ENCODE assay signal across 16 mouse cellular contexts in genomic region chr17:35026206-35026605, GRCm38 (mm10). TPM values are rescaled to one million over a fixed set of nuclear protein-coding genes. Genes with fewer than 3 reads are reported as not detected.
A peak's percentile ranks its signal among the peaks of the same experiment; 100 is the strongest.
DNase-seq lines count a peak whose midpoint lies in the region; ATAC-seq and TF ChIP-seq lines count a peak whose summit lies in the region.
"Had no signal": no experiment of that assay in that cellular context is flagged by ENCODE, and none has a peak within 500 bp of the region (broad histone marks: within the 10 kb centered on the region; RNA-seq: fewer than 3 reads in every experiment).

No protein-coding gene starts in this region.

- WGBS in heart, embryonic 13.5 days = 83% methylated on average over 5 of the region's 5 CpGs
- WGBS in midbrain, embryonic 13.5 days = 72% methylated on average over 5 of the region's 5 CpGs
- WGBS in midbrain, embryonic 14.5 days = 87% methylated on average over 5 of the region's 5 CpGs
- WGBS in forebrain, embryonic 11.5 days = 84% methylated on average over 5 of the region's 5 CpGs
- WGBS in limb, embryonic 14.5 days = 76% methylated on average over 5 of the region's 5 CpGs

- no peaks in the 10 kb centered on the region for H3K9me3 ChIP-seq in heart, embryonic 13.5 days
- H3K9me3 ChIP-seq in midbrain, embryonic 13.5 days = no peaks in the 10 kb centered on the region
- no peaks in the 10 kb centered on the region for H3K9me3 ChIP-seq in midbrain, embryonic 14.5 days (ENCODE audit: control insufficient read depth, low read length)
- no peaks in the 10 kb centered on the region for H3K9me3 ChIP-seq in forebrain, embryonic 11.5 days (ENCODE audit: control insufficient read depth, low read length)
- no peaks in the 10 kb centered on the region for H3K9me3 ChIP-seq in limb, embryonic 14.5 days (ENCODE audit: control insufficient read depth, low read length)
- H3K9me3 ChIP-seq: neural tube, embryonic 13.5 days had no signal

- DNase-seq in heart, postnatal 10 days = no peak
- DNase-seq in midbrain, embryonic 14.5 days = no peak
- DNase-seq in forebrain, embryonic 11.5 days (ENCODE audit: low spot score) = peak; percentile 51
- DNase-seq in limb, embryonic 14.5 days (ENCODE audit: low spot score) = no peak
- DNase-seq in MN1 (ENCODE audit: low spot score) = no peak
- no peak for DNase-seq in thymus, postnatal 25 days
- DNase-seq: cerebellum, adult 8-10 months; heart, adult 18-20 months; heart, postnatal 4 days; thymus, postnatal 14 days had no signal

- peaks cover 73% of the 10 kb centered on the region for H3K4me1 ChIP-seq in heart, embryonic 13.5 days
- H3K4me1 ChIP-seq in midbrain, embryonic 13.5 days (replicated peaks) = peaks cover 39% of the 10 kb centered on the region
- H3K4me1 ChIP-seq in midbrain, embryonic 14.5 days (ENCODE audit: control insufficient read depth, insufficient read depth, low read length) = peaks cover 11% of the 10 kb centered on the region
- H3K4me1 ChIP-seq in forebrain, embryonic 11.5 days (replicated peaks; ENCODE audit: control insufficient read depth, insufficient read depth, low read length) = peaks cover 19% of the 10 kb centered on the region
- H3K4me1 ChIP-seq in limb, embryonic 14.5 days (ENCODE audit: control insufficient read depth, insufficient read depth, low read length) = peaks cover 18% of the 10 kb centered on the region

- H3K27me3 ChIP-seq in heart, embryonic 13.5 days (replicated peaks) = 0 out of 2 replicates have a peak, but pooled peaks cover 4% of the 10 kb centered on the region
- no peaks in the 10 kb centered on the region for H3K27me3 ChIP-seq in midbrain, embryonic 13.5 days
- H3K27me3 ChIP-seq in midbrain, embryonic 14.5 days (ENCODE audit: control insufficient read depth, insufficient read depth, low read length) = no peaks in the 10 kb centered on the region
- no peaks in the 10 kb centered on the region for H3K27me3 ChIP-seq in forebrain, embryonic 11.5 days (ENCODE audit: control insufficient read depth, insufficient read depth, low read length)
- no peaks in the 10 kb centered on the region for H3K27me3 ChIP-seq in limb, embryonic 14.5 days (ENCODE audit: control insufficient read depth, insufficient read depth, low read length)
- H3K27me3 ChIP-seq: neural tube, embryonic 13.5 days had no signal

- intact Hi-C loops in heart, postnatal 10 days (cut with DNase I) = no loop called here

- H3K4me3 ChIP-seq in heart, embryonic 13.5 days = no peak overlapping the region
- no peak overlapping the region for H3K4me3 ChIP-seq in midbrain, embryonic 13.5 days (replicated peaks)
- H3K4me3 ChIP-seq in midbrain, embryonic 14.5 days (replicated peaks; ENCODE audit: low read depth, low read length) = no peak overlapping the region
- H3K4me3 ChIP-seq in forebrain, embryonic 11.5 days (ENCODE audit: low read depth, low read length) = no peak overlapping the region
- H3K4me3 ChIP-seq in limb, embryonic 14.5 days (replicated peaks; ENCODE audit: low read length) = no peak overlapping the region
- H3K4me3 ChIP-seq: neural tube, embryonic 13.5 days had no signal

- H3K9ac ChIP-seq in heart, embryonic 13.5 days = peak overlapping the region; percentile 6; the same call in 1 of the 2 replicates
- H3K9ac ChIP-seq in midbrain, embryonic 13.5 days (replicated peaks) = no peak overlapping the region; the same call in 1 of the 2 replicates
- H3K9ac ChIP-seq in midbrain, embryonic 14.5 days (replicated peaks; ENCODE audit: low read length) = no peak overlapping the region
- no peak overlapping the region for H3K9ac ChIP-seq in forebrain, embryonic 11.5 days (ENCODE audit: low read length)
- H3K9ac ChIP-seq in limb, embryonic 14.5 days (ENCODE audit: low read depth, low read length, severe bottlenecking) = no peak overlapping the region; the same call in 1 of the 2 replicates
- H3K9ac ChIP-seq: neural tube, embryonic 13.5 days had no signal

- no peak for ATAC-seq in heart, embryonic 13.5 days (ENCODE audit: extremely low read depth, insufficient number of reproducible peaks, low FRiP score, low TSS enrichment)
- ATAC-seq in midbrain, embryonic 13.5 days = no peak
- ATAC-seq in midbrain, embryonic 14.5 days (ENCODE audit: low FRiP score, low TSS enrichment) = no peak
- no peak for ATAC-seq in forebrain, embryonic 11.5 days (replicated peaks; ENCODE audit: low FRiP score)
- ATAC-seq in limb, embryonic 14.5 days (ENCODE audit: low FRiP score, low read depth) = no peak
- ATAC-seq: lung, postnatal 0 days had no signal

- H3K36me3 ChIP-seq in heart, embryonic 13.5 days = no peaks in the 10 kb centered on the region
- no peaks in the 10 kb centered on the region for H3K36me3 ChIP-seq in midbrain, embryonic 13.5 days
- H3K36me3 ChIP-seq in midbrain, embryonic 14.5 days (ENCODE audit: control insufficient read depth, insufficient read depth, low read length) = no peaks in the 10 kb centered on the region
- H3K36me3 ChIP-seq in forebrain, embryonic 11.5 days (ENCODE audit: control insufficient read depth, insufficient read depth, low read length) = no peaks in the 10 kb centered on the region; the same call in 1 of the 2 replicates
- H3K36me3 ChIP-seq in limb, embryonic 14.5 days (ENCODE audit: control insufficient read depth, insufficient read depth, low read length) = no peaks in the 10 kb centered on the region
- H3K36me3 ChIP-seq: neural tube, embryonic 13.5 days had no signal

- no peak overlapping the region for H3K4me2 ChIP-seq in heart, embryonic 13.5 days
- no peak overlapping the region for H3K4me2 ChIP-seq in midbrain, embryonic 13.5 days (replicated peaks)
- H3K4me2 ChIP-seq in midbrain, embryonic 14.5 days (ENCODE audit: low read length) = no peak overlapping the region
- H3K4me2 ChIP-seq in forebrain, embryonic 11.5 days (ENCODE audit: low read depth, low read length, severe bottlenecking) = no peak overlapping the region
- 0 out of 2 replicates have a peak overlapping the region, but pooled peaks have one; percentile 3 for H3K4me2 ChIP-seq in limb, embryonic 14.5 days (replicated peaks; ENCODE audit: low read depth, low read length, severe bottlenecking)
- H3K4me2 ChIP-seq: midbrain, embryonic 11.5 days; neural tube, embryonic 13.5 days had no signal

- TF ChIP-seq POLR2A in limb, embryonic 14.5 days (IDR thresholded peaks at IDR 0.05; ENCODE audit: borderline replicate concordance, extremely low read depth, insufficient read depth, insufficient read length) = no peak

- H3K27ac ChIP-seq in heart, embryonic 13.5 days (replicated peaks) = no peak overlapping the region
- 0 out of 2 replicates have a peak overlapping the region, but pooled peaks have one; percentile 73 for H3K27ac ChIP-seq in midbrain, embryonic 13.5 days
- no peak overlapping the region for H3K27ac ChIP-seq in midbrain, embryonic 14.5 days (replicated peaks; ENCODE audit: low read depth, low read length)
- H3K27ac ChIP-seq in forebrain, embryonic 11.5 days (ENCODE audit: low read depth, low read length) = no peak overlapping the region
- H3K27ac ChIP-seq in limb, embryonic 14.5 days (replicated peaks; ENCODE audit: low read depth, low read length) = no peak overlapping the region
- H3K27ac ChIP-seq: kidney, postnatal 0 days had no signal

RNA-seq across cellular contexts. Expression of gene Sapcd1, which starts 1.6 kb away (rescaled TPM):
- 3.2 and 4.2 TPM in 2 replicates for polyA plus RNA-seq in heart, embryonic 13.5 days (2015; fragmentation: Nextera tagmentation; extraction: Ambion mirVana)
- under 1 TPM in 1 of 2 experiments, not detected in 1; 0.38 TPM for total RNA-seq in heart, postnatal 10 days (2021)
- 3.8 and 4.3 TPM in 2 replicates for polyA plus RNA-seq in midbrain, embryonic 13.5 days (2015; fragmentation: Nextera tagmentation; extraction: Ambion mirVana)
- 2.0 and 2.2 TPM in 2 replicates for polyA plus RNA-seq in midbrain, embryonic 14.5 days (2014; fragmentation: Nextera tagmentation; extraction: Ambion mirVana)
- polyA plus RNA-seq in forebrain, embryonic 11.5 days (2014; fragmentation: Nextera tagmentation; extraction: Ambion mirVana) = 4.0 and 4.1 TPM in 2 replicates
- polyA plus RNA-seq in limb, embryonic 14.5 days (2012; rRNA removed) = 12.0 and 15.2 TPM in 2 replicates
- polyA plus RNA-seq in limb, embryonic 14.5 days (2014; fragmentation: Nextera tagmentation; extraction: Ambion mirVana) = 12.5 and 13.7 TPM in 2 replicates
- total RNA-seq: heart, adult 18-20 months had no signal

RNA-seq across cellular contexts. Expression of gene Vwa7, which starts 9.8 kb away (rescaled TPM):
- polyA plus RNA-seq in heart, embryonic 13.5 days (2015; fragmentation: Nextera tagmentation; extraction: Ambion mirVana) = 0.45 and 0.52 TPM in 2 replicates
- total RNA-seq in heart, postnatal 10 days (2021) = 1 to 10 TPM; 3.3 to 3.8 TPM
- 0.13 and 0.20 TPM in 2 replicates for polyA plus RNA-seq in midbrain, embryonic 13.5 days (2015; fragmentation: Nextera tagmentation; extraction: Ambion mirVana)
- 0.12 and 0.16 TPM in 2 replicates for polyA plus RNA-seq in midbrain, embryonic 14.5 days (2014; fragmentation: Nextera tagmentation; extraction: Ambion mirVana)
- 0.15 and 0.27 TPM in 2 replicates for polyA plus RNA-seq in forebrain, embryonic 11.5 days (2014; fragmentation: Nextera tagmentation; extraction: Ambion mirVana)
- polyA plus RNA-seq in limb, embryonic 14.5 days (2012; rRNA removed) = 0.64 and 0.85 TPM in 2 replicates
- polyA plus RNA-seq in limb, embryonic 14.5 days (2014; fragmentation: Nextera tagmentation; extraction: Ambion mirVana) = 0.11 and 0.15 TPM in 2 replicates

RNA-seq across cellular contexts. Expression of gene Msh5, which starts 20.3 kb away (rescaled TPM):
- polyA plus RNA-seq in heart, embryonic 13.5 days (2015; fragmentation: Nextera tagmentation; extraction: Ambion mirVana) = 4.0 and 4.1 TPM in 2 replicates
- total RNA-seq in heart, postnatal 10 days (2021) = 1 to 10 TPM; 2.0 TPM
- 3.3 and 3.7 TPM in 2 replicates for polyA plus RNA-seq in midbrain, embryonic 13.5 days (2015; fragmentation: Nextera tagmentation; extraction: Ambion mirVana)
- 2.1 and 2.8 TPM in 2 replicates for polyA plus RNA-seq in midbrain, embryonic 14.5 days (2014; fragmentation: Nextera tagmentation; extraction: Ambion mirVana)
- 5.8 and 7.9 TPM in 2 replicates for polyA plus RNA-seq in forebrain, embryonic 11.5 days (2014; fragmentation: Nextera tagmentation; extraction: Ambion mirVana)
- 6.4 and 6.5 TPM in 2 replicates for polyA plus RNA-seq in limb, embryonic 14.5 days (2012; rRNA removed)
- polyA plus RNA-seq in limb, embryonic 14.5 days (2014; fragmentation: Nextera tagmentation; extraction: Ambion mirVana) = 3.4 and 3.5 TPM in 2 replicates
- total RNA-seq: heart, adult 18-20 months had no signal

RNA-seq across cellular contexts. Expression of gene Clic1, which starts 23.6 kb away (rescaled TPM):
- polyA plus RNA-seq in heart, embryonic 13.5 days (2015; fragmentation: Nextera tagmentation; extraction: Ambion mirVana) = 351 and 389 TPM in 2 replicates
- total RNA-seq in heart, postnatal 10 days (2021) = 100 to 1,000 TPM; 115 to 118 TPM
- 93.7 and 99.6 TPM in 2 replicates for polyA plus RNA-seq in midbrain, embryonic 13.5 days (2015; fragmentation: Nextera tagmentation; extraction: Ambion mirVana)
- 17.7 and 22.8 TPM in 2 replicates for polyA plus RNA-seq in midbrain, embryonic 14.5 days (2014; fragmentation: Nextera tagmentation; extraction: Ambion mirVana)
- polyA plus RNA-seq in forebrain, embryonic 11.5 days (2014; fragmentation: Nextera tagmentation; extraction: Ambion mirVana) = 67.7 and 74.5 TPM in 2 replicates
- 229 and 236 TPM in 2 replicates for polyA plus RNA-seq in limb, embryonic 14.5 days (2012; rRNA removed)
- polyA plus RNA-seq in limb, embryonic 14.5 days (2014; fragmentation: Nextera tagmentation; extraction: Ambion mirVana) = 103 and 108 TPM in 2 replicates

RNA-seq across cellular contexts. Expression of gene Vars, which starts 25.4 kb away (rescaled TPM):
- polyA plus RNA-seq in heart, embryonic 13.5 days (2015; fragmentation: Nextera tagmentation; extraction: Ambion mirVana) = 59.9 and 63.0 TPM in 2 replicates
- total RNA-seq in heart, postnatal 10 days (2021) = 10 to 100 TPM; 34.5 to 35.6 TPM
- polyA plus RNA-seq in midbrain, embryonic 13.5 days (2015; fragmentation: Nextera tagmentation; extraction: Ambion mirVana) = 61.0 and 69.1 TPM in 2 replicates
- 43.4 and 51.1 TPM in 2 replicates for polyA plus RNA-seq in midbrain, embryonic 14.5 days (2014; fragmentation: Nextera tagmentation; extraction: Ambion mirVana)
- polyA plus RNA-seq in forebrain, embryonic 11.5 days (2014; fragmentation: Nextera tagmentation; extraction: Ambion mirVana) = 169 and 174 TPM in 2 replicates
- 163 and 216 TPM in 2 replicates for polyA plus RNA-seq in limb, embryonic 14.5 days (2012; rRNA removed)
- 88.3 and 100 TPM in 2 replicates for polyA plus RNA-seq in limb, embryonic 14.5 days (2014; fragmentation: Nextera tagmentation; extraction: Ambion mirVana)
